Mouse (Mus musculus): Measurements from ENCODE around the gene Fam53b. TPM values are rescaled to one million over a fixed set of nuclear protein-coding genes. Genes with fewer than 3 reads are reported as not detected.

Gene Fam53b
- polyA plus RNA-seq, 1 experiment from 2014 or later = 21.0 TPM

GRCm38 (mm10) chr7:132778630-132779029 lies 35.1 kb downstream of the Fam53b start:
- Histone ChIP-seq H3K27ac (replicated peaks; ENCODE audit: low read depth, low read length) (no peak overlapping the region), H3K9me3 (ENCODE audit: control insufficient read depth, low read length) (no peaks in the 10 kb centered on the region), H3K4me1 (ENCODE audit: control insufficient read depth, insufficient read depth, low read length) (peaks cover 15% of the 10 kb centered on the region), H3K27me3 (replicated peaks; ENCODE audit: control insufficient read depth, insufficient read depth, low read length) (no peaks in the 10 kb centered on the region), H3K9ac (ENCODE audit: low read depth, low read length) (no peak overlapping the region), H3K36me3 (ENCODE audit: control insufficient read depth, insufficient read depth, low read length) (peaks cover 35% of the 10 kb centered on the region), H3K4me3 (ENCODE audit: low read depth, low read length) (no peak overlapping the region), H3K4me2 (ENCODE audit: low read depth, low read length) (no peak overlapping the region)
- no peak for DNase-seq (ENCODE audit: low spot score)
- 94% methylated on average over 13 of the region's 13 CpGs for WGBS
- ATAC-seq (ENCODE audit: low read depth) = no peak

GRCm38 (mm10) chr7:132777728-132778453 lies 35.8 kb downstream of the Fam53b start:
- no peak overlapping the region for H3K4me2 ChIP-seq (ENCODE audit: low read depth, low read length)
- H3K4me1 ChIP-seq (ENCODE audit: control insufficient read depth, insufficient read depth, low read length) = peaks cover 15% of the 10 kb centered on the region
- ATAC-seq (ENCODE audit: low read depth) (no peak), DNase-seq (ENCODE audit: low spot score) (no peak)
- 93% methylated on average over 1 of the region's 1 CpGs for WGBS
- H3K27ac ChIP-seq (replicated peaks; ENCODE audit: low read depth, low read length) = no peak overlapping the region
- no peaks in the 10 kb centered on the region for H3K9me3 ChIP-seq (ENCODE audit: control insufficient read depth, low read length)
- peaks cover 35% of the 10 kb centered on the region for H3K36me3 ChIP-seq (ENCODE audit: control insufficient read depth, insufficient read depth, low read length)
- H3K4me3 ChIP-seq (ENCODE audit: low read depth, low read length) = no peak overlapping the region
- H3K9ac ChIP-seq (ENCODE audit: low read depth, low read length) = no peak overlapping the region
- no peaks in the 10 kb centered on the region for H3K27me3 ChIP-seq (replicated peaks; ENCODE audit: control insufficient read depth, insufficient read depth, low read length)

GRCm38 (mm10) chr7:132777117-132777516 lies 36.6 kb downstream of the Fam53b start:
- Histone ChIP-seq H3K4me2 (ENCODE audit: low read depth, low read length) (no peak overlapping the region), H3K27ac (replicated peaks; ENCODE audit: low read depth, low read length) (no peak overlapping the region), H3K9me3 (ENCODE audit: control insufficient read depth, low read length) (no peaks in the 10 kb centered on the region), H3K27me3 (replicated peaks; ENCODE audit: control insufficient read depth, insufficient read depth, low read length) (no peaks in the 10 kb centered on the region), H3K36me3 (ENCODE audit: control insufficient read depth, insufficient read depth, low read length) (peaks cover 35% of the 10 kb centered on the region), H3K4me1 (ENCODE audit: control insufficient read depth, insufficient read depth, low read length) (peaks cover 14% of the 10 kb centered on the region), H3K9ac (ENCODE audit: low read depth, low read length) (no peak overlapping the region), H3K4me3 (ENCODE audit: low read depth, low read length) (no peak overlapping the region)
- 82% methylated on average over 7 of the region's 7 CpGs for WGBS
- DNase-seq (ENCODE audit: low spot score) (no peak), ATAC-seq (ENCODE audit: low read depth) (no peak)

- DNase-seq (ENCODE audit: low spot score) = no peak
- Histone ChIP-seq H3K4me2 (ENCODE audit: low read depth, low read length) (no peak overlapping the region), H3K9ac (ENCODE audit: low read depth, low read length) (no peak overlapping the region), H3K27ac (replicated peaks; ENCODE audit: low read depth, low read length) (no peak overlapping the region), H3K4me1 (ENCODE audit: control insufficient read depth, insufficient read depth, low read length) (peaks cover 8% of the 10 kb centered on the region), H3K4me3 (ENCODE audit: low read depth, low read length) (no peak overlapping the region), H3K9me3 (ENCODE audit: control insufficient read depth, low read length) (no peaks in the 10 kb centered on the region), H3K36me3 (ENCODE audit: control insufficient read depth, insufficient read depth, low read length) (peaks cover 36% of the 10 kb centered on the region), H3K27me3 (replicated peaks; ENCODE audit: control insufficient read depth, insufficient read depth, low read length) (no peaks in the 10 kb centered on the region)
- ATAC-seq (ENCODE audit: low read depth) = no peak
- WGBS = 80% methylated on average over 6 of the region's 7 CpGs
These were observed 37.2 kb downstream of the Fam53b start for GRCm38 (mm10) chr7:132776338-132777111.

- H3K4me1 ChIP-seq (ENCODE audit: control insufficient read depth, insufficient read depth, low read length) = 0 out of 2 replicates have a peak, but pooled peaks cover 3% of the 10 kb centered on the region
- ATAC-seq (ENCODE audit: low read depth) (no peak), DNase-seq (ENCODE audit: low spot score) (no peak)
- no peaks in the 10 kb centered on the region for H3K9me3 ChIP-seq (ENCODE audit: control insufficient read depth, low read length)
- H3K27ac ChIP-seq (replicated peaks; ENCODE audit: low read depth, low read length) = no peak overlapping the region
- H3K36me3 ChIP-seq (ENCODE audit: control insufficient read depth, insufficient read depth, low read length) = peaks cover 41% of the 10 kb centered on the region
- H3K4me2 ChIP-seq (ENCODE audit: low read depth, low read length) = no peak overlapping the region
- H3K27me3 ChIP-seq (replicated peaks; ENCODE audit: control insufficient read depth, insufficient read depth, low read length) = no peaks in the 10 kb centered on the region
- no peak overlapping the region for H3K4me3 ChIP-seq (ENCODE audit: low read depth, low read length)
- WGBS = 92% methylated on average over 10 of the region's 10 CpGs
- H3K9ac ChIP-seq (ENCODE audit: low read depth, low read length) = no peak overlapping the region
These were observed 37.8 kb downstream of the Fam53b start for GRCm38 (mm10) chr7:132775922-132776321.

- no peak overlapping the region for H3K4me2 ChIP-seq (ENCODE audit: low read depth, low read length)
- no peak overlapping the region for H3K9ac ChIP-seq (ENCODE audit: low read depth, low read length)
- DNase-seq (ENCODE audit: low spot score) (no peak), ATAC-seq (ENCODE audit: low read depth) (no peak)
- H3K36me3 ChIP-seq (ENCODE audit: control insufficient read depth, insufficient read depth, low read length) = peaks cover 43% of the 10 kb centered on the region
- H3K4me3 ChIP-seq (ENCODE audit: low read depth, low read length) = no peak overlapping the region
- no peak overlapping the region for H3K27ac ChIP-seq (replicated peaks; ENCODE audit: low read depth, low read length)
- no peaks in the 10 kb centered on the region for H3K27me3 ChIP-seq (replicated peaks; ENCODE audit: control insufficient read depth, insufficient read depth, low read length)
- H3K4me1 ChIP-seq (ENCODE audit: control insufficient read depth, insufficient read depth, low read length) = no peaks in the 10 kb centered on the region
- H3K9me3 ChIP-seq (ENCODE audit: control insufficient read depth, low read length) = no peaks in the 10 kb centered on the region
- 84% methylated on average over 5 of the region's 5 CpGs for WGBS
These were observed 38.4 kb downstream of the Fam53b start for GRCm38 (mm10) chr7:132775333-132775732.

- no peak overlapping the region for H3K27ac ChIP-seq (replicated peaks; ENCODE audit: low read depth, low read length)
- peaks cover 2% of the 10 kb centered on the region; the same call in 1 of the 2 replicates for H3K4me1 ChIP-seq (ENCODE audit: control insufficient read depth, insufficient read depth, low read length)
- 92% methylated on average over 6 of the region's 7 CpGs for WGBS
- no peak for ATAC-seq (ENCODE audit: low read depth)
- no peak for DNase-seq (ENCODE audit: low spot score)
- no peak overlapping the region for H3K4me3 ChIP-seq (ENCODE audit: low read depth, low read length)
- H3K4me2 ChIP-seq (ENCODE audit: low read depth, low read length) = no peak overlapping the region
- H3K36me3 ChIP-seq (ENCODE audit: control insufficient read depth, insufficient read depth, low read length) = peaks cover 39% of the 10 kb centered on the region
- H3K27me3 ChIP-seq (replicated peaks; ENCODE audit: control insufficient read depth, insufficient read depth, low read length) = no peaks in the 10 kb centered on the region
- no peaks in the 10 kb centered on the region for H3K9me3 ChIP-seq (ENCODE audit: control insufficient read depth, low read length)
- no peak overlapping the region for H3K9ac ChIP-seq (ENCODE audit: low read depth, low read length)
These were observed 40.5 kb downstream of the Fam53b start for GRCm38 (mm10) chr7:132773011-132773705.

GRCm38 (mm10) chr7:132772440-132772839 lies 41.2 kb downstream of the Fam53b start:
- Histone ChIP-seq H3K4me2 (ENCODE audit: low read depth, low read length) (no peak overlapping the region), H3K27ac (replicated peaks; ENCODE audit: low read depth, low read length) (no peak overlapping the region), H3K27me3 (replicated peaks; ENCODE audit: control insufficient read depth, insufficient read depth, low read length) (no peaks in the 10 kb centered on the region), H3K36me3 (ENCODE audit: control insufficient read depth, insufficient read depth, low read length) (peaks cover 32% of the 10 kb centered on the region), H3K9me3 (ENCODE audit: control insufficient read depth, low read length) (no peaks in the 10 kb centered on the region), H3K4me1 (ENCODE audit: control insufficient read depth, insufficient read depth, low read length) (peaks cover 8% of the 10 kb centered on the region; the same call in 1 of the 2 replicates), H3K4me3 (ENCODE audit: low read depth, low read length) (no peak overlapping the region), H3K9ac (ENCODE audit: low read depth, low read length) (no peak overlapping the region)
- WGBS = 83% methylated on average over 5 of the region's 5 CpGs
- ATAC-seq (ENCODE audit: low read depth) (no peak), DNase-seq (ENCODE audit: low spot score) (no peak)

Data from embryonic facial prominence, embryonic 14.5 days (tissue).